In the genomic region with DNA sequence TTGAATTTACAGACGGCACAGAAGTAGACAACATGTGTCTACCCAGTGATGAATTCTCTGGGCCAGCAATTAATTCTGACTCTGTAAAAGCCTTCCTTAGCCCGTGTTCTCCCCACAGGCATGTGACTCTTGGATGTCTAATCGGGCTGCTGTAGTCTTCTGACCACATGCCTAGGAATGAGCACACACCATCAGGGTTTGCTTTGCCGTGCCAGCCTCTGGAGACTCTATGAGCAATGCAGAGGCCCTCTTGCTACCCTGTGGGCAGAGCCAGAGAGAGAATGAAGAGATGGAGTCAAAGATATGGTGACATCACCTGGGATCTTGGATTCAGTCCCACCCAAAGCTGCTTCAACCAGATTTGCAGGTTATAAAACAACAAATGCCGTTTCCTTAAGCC, we compare ENCODE assay signal across 16 mouse cellular contexts. TPM values are rescaled to one million over a fixed set of nuclear protein-coding genes. Genes with fewer than 3 reads are reported as not detected.
"Had no signal": no experiment of that assay in that cellular context is flagged by ENCODE, and none has a peak within 500 bp of the region (broad histone marks: within the 10 kb centered on the region; RNA-seq: fewer than 3 reads in every experiment).

No protein-coding gene starts in this region.

- H3K4me1 ChIP-seq: limb, embryonic 13.5 days; neural tube, embryonic 12.5 days had no signal

- DNase-seq: kidney, adult 11 months; kidney, adult 9 months; kidney, postnatal 36 days; left cerebral cortex, postnatal 4 days; lung, adult 18-20 months; midbrain, embryonic 14.5 days; right cerebral cortex, postnatal 25 days; thymus, postnatal 4 days had no signal

- H3K4me3 ChIP-seq: layer of hippocampus, adult 2 months; limb, embryonic 13.5 days; neural tube, embryonic 12.5 days had no signal

- H3K9me3 ChIP-seq: limb, embryonic 13.5 days; neural tube, embryonic 12.5 days had no signal

- H3K9ac ChIP-seq: limb, embryonic 13.5 days; liver, embryonic 14.5 days; neural tube, embryonic 12.5 days had no signal

- H3K4me2 ChIP-seq: limb, embryonic 13.5 days; neural tube, embryonic 12.5 days had no signal

- H3K27ac ChIP-seq: kidney, postnatal 0 days; layer of hippocampus, adult 2 months; limb, embryonic 13.5 days; liver, embryonic 14.5 days; neural tube, embryonic 12.5 days had no signal

- H3K27me3 ChIP-seq: limb, embryonic 13.5 days; neural tube, embryonic 12.5 days had no signal

- H3K36me3 ChIP-seq: limb, embryonic 13.5 days; neural tube, embryonic 12.5 days had no signal

RNA-seq across cellular contexts. Expression of gene Usp43, which starts 10.9 kb away (rescaled TPM):
- total RNA-seq: liver, adult 2 months; megakaryocyte progenitor cell, adult 5-6 weeks; neutrophil, adult 5-6 weeks had no signal

RNA-seq across cellular contexts. Expression of gene Cfap52, which starts 54.4 kb away (rescaled TPM):
- total RNA-seq: liver, adult 2 months; megakaryocyte progenitor cell, adult 5-6 weeks; neutrophil, adult 5-6 weeks had no signal
- polyA plus RNA-seq: liver, adult 2 months had no signal
